In the genomic region with DNA sequence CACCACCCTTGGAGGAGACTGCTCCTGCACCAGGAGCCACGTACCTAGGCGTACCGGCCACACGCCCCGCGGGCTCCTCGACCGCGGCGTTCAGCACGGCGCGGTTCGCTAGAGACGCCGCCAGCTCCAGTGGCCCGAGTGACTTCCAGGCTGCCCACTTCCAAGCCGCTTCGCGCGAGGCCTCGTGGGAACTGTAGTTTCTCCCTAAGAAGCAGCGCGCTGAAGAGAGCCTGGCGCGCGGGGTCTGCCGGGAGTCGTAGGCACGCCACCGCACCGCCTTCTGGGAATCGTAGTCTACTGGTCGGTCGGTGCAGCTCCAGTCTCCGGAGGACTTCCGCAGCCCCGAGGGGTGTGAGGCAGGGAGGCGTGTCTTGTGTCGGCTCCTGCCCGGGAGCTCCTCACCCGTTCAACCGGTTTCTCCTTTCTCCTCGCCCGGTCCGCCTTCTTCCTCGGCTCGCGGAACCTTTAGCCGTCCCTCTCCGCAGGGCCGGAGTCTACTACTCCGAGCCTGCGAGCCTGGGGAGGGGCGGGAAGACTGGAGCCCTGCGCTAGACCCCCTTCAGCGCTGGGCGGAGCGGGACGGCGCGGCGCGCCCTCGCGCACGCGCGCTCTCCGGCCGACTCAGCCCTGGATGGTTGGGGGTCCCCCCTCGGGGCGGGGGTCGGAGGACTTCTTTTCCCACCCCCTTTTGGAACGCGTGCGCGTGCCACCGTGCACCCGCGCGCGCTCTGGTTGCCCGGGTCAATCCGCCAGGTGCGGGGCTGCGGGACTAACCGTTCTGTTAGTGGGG, we compare ENCODE assay signal across 8 mouse cellular contexts. TPM values are rescaled to one million over a fixed set of nuclear protein-coding genes. Genes with fewer than 3 reads are reported as not detected.
DNase-seq lines count a peak whose midpoint lies in the region; ATAC-seq and TF ChIP-seq lines count a peak whose summit lies in the region.

A gene (minus strand): TSS at position 221 of the 790 bp plus-strand sequence.

- H3K9me3 ChIP-seq in embryonic facial prominence, embryonic 15.5 days (replicated peaks) = no peaks in the 10 kb centered on the region
- H3K9me3 ChIP-seq in limb, embryonic 14.5 days (ENCODE audit: control insufficient read depth, low read length) = no peaks in the 10 kb centered on the region
- H3K9me3 ChIP-seq in midbrain, postnatal 0 days (ENCODE audit: low read length) = no peaks in the 10 kb centered on the region

- ATAC-seq in embryonic facial prominence, embryonic 15.5 days (ENCODE audit: insufficient number of reproducible peaks, low FRiP score, low TSS enrichment, low read depth) = peak; percentile 98
- ATAC-seq in limb, embryonic 14.5 days (ENCODE audit: low FRiP score, low read depth) = peak; percentile 97
- ATAC-seq in midbrain, postnatal 0 days (ENCODE audit: low FRiP score) = peak; percentile 96

- WGBS in bone marrow, adult 2 months = under 1% methylated on average over 88 of the region's 88 CpGs
- under 1% methylated on average over 88 of the region's 88 CpGs for WGBS in embryonic facial prominence, embryonic 15.5 days
- under 1% methylated on average over 66 of the region's 88 CpGs for WGBS in limb, embryonic 14.5 days
- under 1% methylated on average over 88 of the region's 88 CpGs for WGBS in midbrain, postnatal 0 days

- H3K4me1 ChIP-seq in bone marrow, adult 2 months (ENCODE audit: control insufficient read depth, insufficient read depth, low read length) = no peaks in the 10 kb centered on the region; the same call in 1 of the 2 replicates
- H3K4me1 ChIP-seq in embryonic facial prominence, embryonic 15.5 days = peaks cover 40% of the 10 kb centered on the region
- H3K4me1 ChIP-seq in limb, embryonic 14.5 days (ENCODE audit: control insufficient read depth, insufficient read depth, low read length) = peaks cover 7% of the 10 kb centered on the region
- peaks cover 14% of the 10 kb centered on the region for H3K4me1 ChIP-seq in midbrain, postnatal 0 days (ENCODE audit: insufficient read depth, low read length)

- H3K36me3 ChIP-seq in embryonic facial prominence, embryonic 15.5 days = no peaks in the 10 kb centered on the region
- no peaks in the 10 kb centered on the region for H3K36me3 ChIP-seq in limb, embryonic 14.5 days (ENCODE audit: control insufficient read depth, insufficient read depth, low read length)
- H3K36me3 ChIP-seq in midbrain, postnatal 0 days (ENCODE audit: insufficient read depth, low read length) = no peaks in the 10 kb centered on the region

- peak within 1 kb of the TSS; percentile 95 for H3K4me3 ChIP-seq in bone marrow, adult 2 months (replicated peaks; ENCODE audit: control insufficient read depth, low read depth, low read length)
- peak within 1 kb of the TSS; percentile 97 for H3K4me3 ChIP-seq in embryonic facial prominence, embryonic 15.5 days (replicated peaks)
- H3K4me3 ChIP-seq in limb, embryonic 14.5 days (replicated peaks; ENCODE audit: low read length) = peak within 1 kb of the TSS; percentile 88
- peak within 1 kb of the TSS; percentile 69 for H3K4me3 ChIP-seq in midbrain, postnatal 0 days (ENCODE audit: low read depth, low read length)

- DNase-seq in 416B (ENCODE audit: low read depth) = peak; percentile 96
- peak; percentile 97 for DNase-seq in heart, adult 8-10 months (ENCODE audit: low spot score)
- DNase-seq in kidney, adult 9 months = peak; percentile 98
- DNase-seq in limb, embryonic 14.5 days (ENCODE audit: low spot score) = peak; percentile 99
- DNase-seq in midbrain, postnatal 0 days (ENCODE audit: low spot score) = peak; percentile 99
- peak; percentile 84 to 89 for DNase-seq in spleen, postnatal 14 days (ENCODE audit: low spot score in 2 of 2)

- no peaks in the 10 kb centered on the region for H3K27me3 ChIP-seq in embryonic facial prominence, embryonic 15.5 days
- no peaks in the 10 kb centered on the region for H3K27me3 ChIP-seq in limb, embryonic 14.5 days (ENCODE audit: control insufficient read depth, insufficient read depth, low read length)
- H3K27me3 ChIP-seq in midbrain, postnatal 0 days (ENCODE audit: insufficient read depth, low read length) = no peaks in the 10 kb centered on the region

- TF ChIP-seq CTCF in bone marrow, adult 2 months (IDR thresholded peaks at IDR 0.05; ENCODE audit: control insufficient read depth, insufficient read depth, low read length) = no peak
- TF ChIP-seq CTCF in midbrain, postnatal 0 days (IDR thresholded peaks at IDR 0.05) = no peak; the same call in 1 of the 2 replicates

- H3K27ac ChIP-seq in bone marrow, adult 2 months (ENCODE audit: control insufficient read depth, insufficient read depth, low read depth, low read length, poor library complexity) = peak within 1 kb of the TSS; percentile 15; the same call in 1 of the 2 replicates
- peak within 1 kb of the TSS; percentile 93 for H3K27ac ChIP-seq in embryonic facial prominence, embryonic 15.5 days (replicated peaks)
- peak within 1 kb of the TSS; percentile 70 for H3K27ac ChIP-seq in limb, embryonic 14.5 days (replicated peaks; ENCODE audit: low read depth, low read length)
- H3K27ac ChIP-seq in midbrain, postnatal 0 days (ENCODE audit: low read depth, low read length) = peak within 1 kb of the TSS; percentile 95

- TF ChIP-seq POLR2A in bone marrow, adult 2 months (IDR thresholded peaks at IDR 0.05; ENCODE audit: borderline replicate concordance, control insufficient read depth, low read depth, low read length) = peak; percentile 39; the same call in 1 of the 2 replicates
- 0 out of 2 replicates have a peak, but pooled peaks have one; percentile 51 for TF ChIP-seq POLR2A in limb, embryonic 14.5 days (IDR thresholded peaks at IDR 0.05; ENCODE audit: borderline replicate concordance, extremely low read depth, insufficient read depth, insufficient read length)

- H3K4me2 ChIP-seq in embryonic facial prominence, embryonic 15.5 days (replicated peaks) = peak within 1 kb of the TSS; percentile 90
- peak within 1 kb of the TSS; percentile 68 for H3K4me2 ChIP-seq in limb, embryonic 14.5 days (replicated peaks; ENCODE audit: low read depth, low read length, severe bottlenecking)
- H3K4me2 ChIP-seq in midbrain, postnatal 0 days (ENCODE audit: low read depth, low read length, poor library complexity, severe bottlenecking) = peak within 1 kb of the TSS; percentile 78

- H3K9ac ChIP-seq in embryonic facial prominence, embryonic 15.5 days = peak within 1 kb of the TSS; percentile 90
- H3K9ac ChIP-seq in limb, embryonic 14.5 days (ENCODE audit: low read depth, low read length, severe bottlenecking) = peak within 1 kb of the TSS; percentile 81
- H3K9ac ChIP-seq in midbrain, postnatal 0 days (replicated peaks; ENCODE audit: low read length, poor library complexity, severe bottlenecking) = peak within 1 kb of the TSS; percentile 74

RNA-seq across cellular contexts. Expression of the gene that starts here (rescaled TPM):
- 11.9 and 16.8 TPM in 2 replicates for polyA plus RNA-seq in bone marrow, adult 2 months (2011; ENCODE audit: insufficient read depth, insufficient read length, low replicate concordance, missing spikeins)
- polyA plus RNA-seq in embryonic facial prominence, embryonic 15.5 days (2015; fragmentation: Nextera tagmentation; extraction: Ambion mirVana) = 21.6 and 22.4 TPM in 2 replicates
- total RNA-seq in heart, adult 8-10 months (2022) = 10 to 100 TPM in 1 of 4 experiments, 1 to 10 TPM in 3; 6.8 to 10.3 (median 8.2) TPM
- polyA plus RNA-seq in limb, embryonic 14.5 days (2012; rRNA removed) = 39.0 and 46.1 TPM in 2 replicates
- 16.2 TPM in 2 replicates for polyA plus RNA-seq in limb, embryonic 14.5 days (2014; fragmentation: Nextera tagmentation; extraction: Ambion mirVana)
- 72.8 and 80.7 TPM in 2 replicates for total RNA-seq in midbrain, postnatal 0 days (2014; rRNA removed)
- 12.9 and 13.9 TPM in 2 replicates for polyA plus RNA-seq in midbrain, postnatal 0 days (2015; fragmentation: Nextera tagmentation; extraction: Ambion mirVana)

Comparison
In these comparisons a context has a peak if more than half of its experiments do, and no peak if none do; other contexts are left out.
1. Peak in every context shown above with its lines: DNase-seq, ATAC-seq, H3K4me3 ChIP-seq and H3K27ac ChIP-seq.
2. H3K27ac ChIP-seq: peak in every context shown above with its lines; median percentile 95 in midbrain, postnatal 0 days; 93 in embryonic facial prominence, embryonic 15.5 days; 70 in limb, embryonic 14.5 days; 15 in bone marrow, adult 2 months.